ENCODE assay signal across 11 mouse cellular contexts in genomic region chr8:112909527-112909926, GRCm38 (mm10).
DNase-seq lines count a peak whose midpoint lies in the region; ATAC-seq and TF ChIP-seq lines count a peak whose summit lies in the region.
"Had no signal": no experiment of that assay in that cellular context is flagged by ENCODE, and none has a peak within 500 bp of the region (broad histone marks: within the 10 kb centered on the region; RNA-seq: fewer than 3 reads in every experiment).

No protein-coding gene starts in this region.

- peak; percentile 13 for DNase-seq in kidney, adult 2 months
- no peak for DNase-seq in kidney, adult 11 months
- peak; percentile 50 for DNase-seq in right cerebral cortex, postnatal 4 days
- DNase-seq in right cerebral cortex, adult 18-20 months, result no peak
- DNase-seq in cerebellum, postnatal 36 days, result peak; percentile 33 to 45
- DNase-seq in stomach, postnatal 0 days (ENCODE audit: low spot score), result no peak
- no peak for DNase-seq in gastrocnemius, postnatal 25 days
- no peak for DNase-seq in liver, embryonic 11.5 days (ENCODE audit: low spot score)
- DNase-seq: heart, postnatal 4 days; lung, adult 2 months had no signal

- no peak overlapping the region for H3K4me3 ChIP-seq in kidney, adult 2 months (ENCODE audit: insufficient read depth, low read depth, low read length)
- H3K4me3 ChIP-seq in stomach, postnatal 0 days (ENCODE audit: low read depth, low read length), result no peak overlapping the region
- no peak overlapping the region for H3K4me3 ChIP-seq in liver, embryonic 11.5 days (ENCODE audit: low read depth, low read length)
- H3K4me3 ChIP-seq: neural tube, embryonic 13.5 days had no signal

- H3K9me3 ChIP-seq in stomach, postnatal 0 days (ENCODE audit: control insufficient read depth, low read length), result no peaks in the 10 kb centered on the region
- H3K9me3 ChIP-seq in liver, embryonic 11.5 days (ENCODE audit: control insufficient read depth, low read length), result no peaks in the 10 kb centered on the region
- H3K9me3 ChIP-seq: neural tube, embryonic 13.5 days had no signal

- no peak; the same call in 1 of the 2 replicates for TF ChIP-seq CTCF in kidney, adult 2 months (conservative IDR thresholded peaks at IDR 0.05; ENCODE audit: insufficient read depth, insufficient read length, low read depth, low read length)
- TF ChIP-seq CTCF in stomach, postnatal 0 days (IDR thresholded peaks at IDR 0.05; ENCODE audit: low read depth), result peak; percentile 41

- no peaks in the 10 kb centered on the region for H3K36me3 ChIP-seq in kidney, adult 2 months (ENCODE audit: control insufficient read depth, insufficient read depth, low read length)
- H3K36me3 ChIP-seq in stomach, postnatal 0 days (ENCODE audit: control insufficient read depth, insufficient read depth, low read length), result no peaks in the 10 kb centered on the region
- H3K36me3 ChIP-seq in liver, embryonic 11.5 days (ENCODE audit: control insufficient read depth, insufficient read depth, low read length), result no peaks in the 10 kb centered on the region
- H3K36me3 ChIP-seq: neural tube, embryonic 13.5 days had no signal

- no peak for TF ChIP-seq POLR2A in kidney, adult 2 months (IDR thresholded peaks at IDR 0.05; ENCODE audit: low read depth, low read length)

- no peak overlapping the region for H3K4me2 ChIP-seq in stomach, postnatal 0 days (replicated peaks; ENCODE audit: low read depth)
- no peak overlapping the region for H3K4me2 ChIP-seq in liver, embryonic 11.5 days
- H3K4me2 ChIP-seq: neural tube, embryonic 13.5 days had no signal

- no peak overlapping the region for H3K9ac ChIP-seq in stomach, postnatal 0 days (ENCODE audit: low read length)
- no peak overlapping the region for H3K9ac ChIP-seq in liver, embryonic 11.5 days (ENCODE audit: low read depth, low read length)
- H3K9ac ChIP-seq: neural tube, embryonic 13.5 days had no signal

- 66% methylated on average over 5 of the region's 5 CpGs for WGBS in kidney, adult 2 months
- WGBS in stomach, postnatal 0 days, result 59% methylated on average over 5 of the region's 5 CpGs
- WGBS in liver, embryonic 11.5 days, result 54% methylated on average over 5 of the region's 5 CpGs

- no peak for ATAC-seq in stomach, postnatal 0 days (ENCODE audit: low FRiP score, low TSS enrichment)
- no peak for ATAC-seq in liver, embryonic 11.5 days (replicated peaks; ENCODE audit: low FRiP score)

- H3K27me3 ChIP-seq in kidney, adult 2 months (replicated peaks; ENCODE audit: control insufficient read depth, insufficient read depth, low read length), result no peaks in the 10 kb centered on the region
- no peaks in the 10 kb centered on the region for H3K27me3 ChIP-seq in stomach, postnatal 0 days (ENCODE audit: control insufficient read depth, insufficient read depth, low read length)
- H3K27me3 ChIP-seq in liver, embryonic 11.5 days (replicated peaks; ENCODE audit: control insufficient read depth, insufficient read depth, low read length), result no peaks in the 10 kb centered on the region
- H3K27me3 ChIP-seq: neural tube, embryonic 13.5 days had no signal

- H3K4me1 ChIP-seq in kidney, adult 2 months (ENCODE audit: control insufficient read depth, insufficient read depth, low read length), result no peaks in the 10 kb centered on the region
- H3K4me1 ChIP-seq in stomach, postnatal 0 days (replicated peaks; ENCODE audit: control insufficient read depth, insufficient read depth), result no peaks in the 10 kb centered on the region
- no peaks in the 10 kb centered on the region for H3K4me1 ChIP-seq in liver, embryonic 11.5 days (replicated peaks; ENCODE audit: control insufficient read depth, insufficient read depth, low read length)

- no peak overlapping the region for H3K27ac ChIP-seq in kidney, adult 2 months (ENCODE audit: insufficient read depth, low read depth, low read length)
- H3K27ac ChIP-seq in stomach, postnatal 0 days (replicated peaks), result no peak overlapping the region
- H3K27ac ChIP-seq in liver, embryonic 11.5 days (ENCODE audit: low read depth, low read length), result no peak overlapping the region
- H3K27ac ChIP-seq: neural tube, embryonic 13.5 days had no signal

- no peak for TF ChIP-seq EP300 in stomach, postnatal 0 days (optimal IDR thresholded peaks at IDR 0.05)

Comparison
In these comparisons a context has a peak if more than half of its experiments do, and no peak if none do; other contexts are left out.
1. DNase-seq: peak in kidney, adult 2 months (single experiment), right cerebral cortex, postnatal 4 days (single experiment) and cerebellum, postnatal 36 days (2 of 2); none in kidney, adult 11 months (single experiment), right cerebral cortex, adult 18-20 months (single experiment), stomach, postnatal 0 days (single experiment), gastrocnemius, postnatal 25 days (single experiment) and liver, embryonic 11.5 days (single experiment).